Mouse (Mus musculus) testis, postnatal 10 days (tissue): Measurements from ENCODE around the gene Rmdn3.
A peak's percentile ranks its signal among the peaks of the same experiment; 100 is the strongest.

Source experiments
- DNase-seq: peaks from one replicate; pipeline ENCODE4 v3.0.0; 2021; ENCODE audit warnings: low spot score

The Rmdn3 gene

DNA sequence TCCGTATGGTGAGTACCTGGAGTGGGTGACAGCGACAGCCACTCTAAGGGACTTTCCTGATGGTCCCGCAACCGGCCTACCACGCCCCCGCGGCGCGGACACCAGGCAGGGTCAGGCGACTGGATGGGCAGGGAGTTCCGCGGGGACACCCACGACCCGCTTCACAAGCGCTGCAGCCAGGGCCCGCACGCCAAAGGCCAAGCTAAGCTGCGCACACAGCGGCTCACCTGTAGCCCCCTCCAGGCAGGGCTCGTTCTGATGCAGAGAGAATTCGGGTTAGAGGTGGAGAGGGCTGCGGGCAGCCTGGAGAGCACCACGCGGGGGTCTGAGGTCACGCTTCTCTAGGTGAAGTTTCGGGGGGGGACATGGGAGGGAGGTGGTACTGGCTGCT lies 11.0 kb upstream of the Rmdn3 start:
- DNase-seq = no peak

DNA sequence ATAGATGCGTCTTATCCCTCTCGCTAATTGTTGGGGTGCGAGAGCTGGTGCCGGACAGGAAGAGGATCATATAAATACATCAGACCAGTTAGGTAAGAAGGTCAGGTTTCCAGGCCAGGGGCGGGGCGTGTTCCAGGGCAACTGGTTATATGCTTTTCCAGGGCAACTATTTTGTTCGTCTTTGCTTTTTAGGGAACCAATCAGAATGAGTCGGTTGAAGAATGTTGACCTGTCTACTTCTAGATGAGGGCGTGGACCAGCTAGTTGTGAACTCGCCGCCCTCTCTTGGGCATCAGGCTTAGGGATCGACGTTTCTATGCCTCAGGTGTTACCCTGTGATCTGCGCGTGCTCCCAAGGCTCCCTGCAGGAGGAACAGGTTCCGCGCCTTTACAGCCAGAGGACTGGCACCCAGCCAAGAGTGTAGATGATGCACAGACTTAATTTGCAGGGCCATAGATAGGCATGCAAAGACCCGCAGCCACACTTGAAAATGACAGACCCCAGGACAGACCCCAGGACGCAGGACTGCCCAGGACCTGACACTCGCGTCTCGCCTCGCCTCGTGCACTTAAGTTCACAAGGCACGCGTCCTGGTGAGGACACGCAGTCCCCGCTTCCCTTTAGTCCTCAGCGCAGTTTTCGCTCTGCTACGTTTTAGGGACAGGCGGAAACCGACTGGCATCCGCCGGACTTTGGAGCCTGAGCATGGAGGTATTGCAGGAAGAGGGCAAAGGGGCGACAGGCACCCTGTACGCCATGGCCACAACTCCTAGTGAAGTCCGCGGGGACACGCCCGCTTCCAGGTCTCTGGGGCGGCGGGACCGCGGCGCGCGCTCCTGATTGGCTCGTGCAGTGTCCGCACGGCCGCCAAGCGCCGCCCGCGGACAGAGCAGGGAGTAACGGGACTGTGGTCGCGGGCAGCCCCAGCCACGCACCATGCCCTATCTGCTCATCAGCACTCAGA lies 10.3 kb upstream of the Rmdn3 start, which contains the start of gene Gchfr:
Gene Gchfr (plus strand): TSS at position 873 of the 965 bp plus-strand sequence.
- peak; percentile 66 for DNase-seq

DNA sequence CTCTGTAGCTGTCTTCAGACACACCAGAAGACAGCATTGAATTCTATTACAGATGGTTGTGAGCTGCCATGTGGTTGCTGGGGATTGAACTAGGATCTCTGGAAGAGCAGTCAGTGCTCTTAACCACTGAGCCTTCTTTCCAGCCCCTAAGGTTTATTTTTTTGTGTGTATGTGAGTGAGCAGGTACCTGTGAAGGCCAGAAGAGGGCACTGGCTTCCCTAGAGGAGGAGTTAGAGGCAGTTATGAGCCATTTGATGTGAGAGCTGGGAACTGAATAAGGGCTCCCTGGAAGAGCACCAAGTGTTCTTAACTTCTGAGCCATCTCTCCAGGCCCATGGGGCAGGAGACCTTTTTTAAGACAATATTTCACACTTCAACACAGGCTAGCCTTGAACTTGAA lies 8.6 kb upstream of the Rmdn3 start:
- no peak for DNase-seq

DNA sequence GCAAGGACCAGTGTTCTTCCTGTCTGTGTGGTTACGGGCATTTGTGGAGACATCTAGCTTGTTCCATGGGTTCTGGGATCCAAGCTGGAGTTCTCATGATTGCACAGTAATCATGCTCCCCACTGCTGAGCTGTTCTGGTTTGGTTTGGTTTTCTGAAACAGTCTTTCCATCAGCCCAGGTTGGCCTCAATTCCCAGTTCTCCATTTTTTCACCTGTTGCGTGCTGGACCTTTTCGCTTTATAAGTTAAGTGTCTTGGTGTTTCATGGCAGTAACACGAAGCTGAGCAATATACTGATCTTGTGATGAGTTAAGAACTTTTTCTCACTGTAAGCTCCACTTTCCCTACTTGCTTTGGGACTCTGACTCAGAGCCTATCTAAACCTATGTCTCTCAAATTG lies 7.2 kb upstream of the Rmdn3 start:
- no peak for DNase-seq

DNA sequence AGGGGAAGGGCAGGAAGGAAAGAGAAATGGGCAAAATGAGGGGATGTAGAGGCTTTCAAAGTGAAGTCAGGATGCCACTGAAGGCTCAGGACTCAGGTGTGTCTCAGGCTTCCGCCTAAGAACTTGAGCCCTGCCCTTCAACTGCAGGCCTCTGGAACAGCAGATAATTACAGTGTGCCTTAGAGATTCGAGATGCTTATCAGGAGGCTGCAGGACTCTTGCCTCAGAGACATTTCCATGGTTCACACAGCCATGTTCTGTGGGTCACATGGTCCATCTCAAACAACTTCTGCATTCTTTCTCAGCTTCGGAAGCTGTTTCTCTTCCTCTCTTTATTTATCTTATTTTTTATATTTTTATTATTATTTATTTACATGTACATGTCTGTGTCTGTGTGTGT lies 6.3 kb upstream of the Rmdn3 start:
- no peak for DNase-seq

DNA sequence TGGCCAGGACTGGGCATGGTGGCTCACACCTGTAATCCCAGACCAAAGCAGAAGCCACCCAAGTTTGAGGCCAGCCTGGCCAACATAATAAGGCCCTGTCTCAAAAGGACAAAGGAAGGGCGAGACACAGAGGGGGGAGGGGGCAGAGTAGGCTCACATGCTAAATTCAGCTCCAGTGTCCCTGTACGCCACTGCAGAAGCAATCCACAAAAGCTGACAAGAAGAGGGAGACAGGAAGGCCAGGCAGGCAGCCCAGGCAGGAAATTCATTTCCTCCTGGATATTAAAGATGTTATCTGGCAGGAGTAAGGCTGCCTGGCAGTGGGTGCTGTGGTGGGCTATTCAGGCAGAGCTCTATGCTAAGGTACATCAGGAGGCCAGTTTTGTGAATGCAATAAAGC lies 4.4 kb upstream of the Rmdn3 start:
- no peak for DNase-seq

DNA sequence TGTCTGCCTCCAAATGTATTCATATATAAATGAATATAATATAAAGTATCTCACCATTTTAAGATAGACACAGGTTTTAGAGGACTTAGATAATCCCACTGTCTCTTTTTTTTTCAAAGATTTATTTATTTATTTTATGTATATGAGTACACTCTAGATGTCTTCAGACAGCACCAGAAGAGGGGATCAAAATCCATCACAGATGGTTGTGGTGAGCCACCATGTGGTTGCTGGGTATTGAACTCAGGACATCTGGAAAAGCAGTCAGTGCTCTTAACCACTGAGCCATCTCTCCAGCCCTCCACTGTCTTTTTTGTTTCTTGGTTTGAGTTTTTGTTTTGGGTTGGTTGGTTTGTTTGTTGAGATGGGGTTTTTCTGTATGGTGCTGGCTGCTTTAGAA lies 1.0 kb upstream of the Rmdn3 start:
- DNase-seq = no peak

DNA sequence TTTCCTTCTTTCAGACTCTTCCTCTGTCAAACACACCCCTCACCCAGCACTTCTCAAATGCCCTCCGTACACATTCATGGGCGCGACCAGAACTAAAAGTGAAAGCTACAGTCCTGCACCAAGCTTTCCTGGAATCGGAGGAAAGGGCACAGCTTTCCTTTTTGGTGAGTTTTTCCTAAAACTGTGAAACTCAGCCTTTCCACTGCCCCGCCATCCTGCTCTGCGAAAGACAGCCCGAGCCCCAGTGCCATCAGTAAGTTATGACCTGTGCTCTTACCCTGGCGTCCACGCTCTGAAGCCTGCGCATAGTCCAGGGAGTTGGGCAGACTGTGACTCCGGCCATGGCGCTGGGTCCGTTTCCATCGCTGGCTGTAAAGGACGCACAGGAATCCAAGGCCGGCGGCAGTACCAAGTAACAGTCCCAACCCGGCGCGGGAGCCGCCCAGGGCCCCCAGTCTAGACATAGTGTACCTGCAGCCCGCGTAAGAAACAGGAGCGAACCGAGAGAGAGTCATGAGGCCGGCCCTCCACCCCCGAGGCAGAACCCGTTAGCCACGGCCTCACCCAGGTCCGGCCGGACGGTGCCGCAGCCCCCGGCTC lies 653 bp downstream of the Rmdn3 start:
- DNase-seq = no peak

DNA sequence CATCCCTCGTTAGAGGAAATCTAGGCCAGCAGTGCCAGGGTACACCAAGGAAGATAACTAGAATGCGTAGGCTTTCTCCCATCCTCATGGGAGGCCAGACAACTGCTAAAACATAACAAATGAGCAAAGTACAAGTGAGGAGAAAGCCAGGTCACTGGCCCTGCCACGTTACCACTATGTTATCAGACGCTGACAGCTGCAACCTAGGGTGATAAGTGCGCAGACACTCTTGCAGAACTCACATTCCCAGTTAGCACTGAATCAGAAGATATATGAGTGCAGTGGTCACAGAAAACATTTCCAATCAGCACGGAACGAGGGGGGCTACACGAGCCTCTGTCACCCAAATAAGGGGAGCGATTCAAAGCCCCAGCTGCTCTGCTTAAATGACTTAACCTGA lies 1.4 kb downstream of the Rmdn3 start:
- DNase-seq = no peak

DNA sequence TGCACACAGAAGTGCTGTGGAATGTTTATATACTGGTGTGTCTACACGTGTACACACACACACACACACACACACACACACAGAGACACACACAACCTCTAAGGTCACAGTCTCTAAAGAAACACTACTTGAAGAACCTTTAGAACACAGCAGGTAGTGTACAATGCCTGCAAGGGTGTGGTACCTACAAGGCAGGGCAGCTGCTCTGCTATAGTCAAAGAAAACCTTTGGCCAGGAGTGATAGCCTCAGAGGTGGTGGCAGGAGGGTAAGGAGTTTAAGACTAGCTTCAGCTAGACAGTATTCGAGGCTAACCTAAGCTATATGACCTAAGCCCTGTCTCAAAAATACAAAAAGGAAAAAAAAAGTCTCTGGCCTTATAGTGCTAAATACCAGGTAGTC lies 2.2 kb downstream of the Rmdn3 start:
- no peak for DNase-seq

DNA sequence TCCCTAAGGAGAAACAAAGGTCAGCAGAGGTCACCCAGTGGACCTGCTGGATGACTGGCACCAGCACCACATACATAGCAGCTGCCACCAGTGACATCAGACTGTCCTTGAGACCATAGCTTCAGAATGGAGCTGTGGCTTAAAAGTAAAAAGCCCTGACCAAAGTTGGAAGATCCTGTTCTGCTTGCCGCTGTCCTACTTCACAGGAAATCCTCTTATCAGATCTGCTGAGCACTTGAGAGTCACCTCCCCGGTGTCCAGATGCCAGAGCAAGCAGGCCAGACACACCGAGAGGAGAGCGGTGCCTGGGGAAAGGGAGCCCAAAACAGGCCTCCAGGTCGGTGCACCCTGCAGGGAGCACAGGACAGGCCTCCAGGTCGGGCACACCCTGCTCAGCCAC lies 4.6 kb downstream of the Rmdn3 start:
- no peak for DNase-seq

DNA sequence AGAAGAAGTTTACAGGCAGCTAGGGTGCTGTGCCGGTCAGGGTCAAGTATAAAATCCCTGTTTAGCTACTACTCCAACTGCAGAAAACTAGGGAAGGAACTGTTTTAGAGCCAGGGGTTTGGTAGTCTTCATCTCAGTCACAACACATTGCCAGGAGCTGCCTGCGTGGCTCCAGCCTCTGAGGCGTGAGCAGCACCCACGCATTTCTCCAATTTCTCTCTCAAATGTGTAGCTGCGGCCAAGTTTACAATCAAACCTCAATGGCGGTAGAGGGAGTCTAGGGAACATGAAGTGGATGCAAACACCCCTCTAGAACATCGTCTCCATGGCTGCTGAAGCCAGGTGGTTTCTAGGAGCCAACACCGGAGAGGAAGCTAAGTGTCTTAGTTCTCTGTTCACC lies 9.1 kb downstream of the Rmdn3 start:
- no peak for DNase-seq

DNA sequence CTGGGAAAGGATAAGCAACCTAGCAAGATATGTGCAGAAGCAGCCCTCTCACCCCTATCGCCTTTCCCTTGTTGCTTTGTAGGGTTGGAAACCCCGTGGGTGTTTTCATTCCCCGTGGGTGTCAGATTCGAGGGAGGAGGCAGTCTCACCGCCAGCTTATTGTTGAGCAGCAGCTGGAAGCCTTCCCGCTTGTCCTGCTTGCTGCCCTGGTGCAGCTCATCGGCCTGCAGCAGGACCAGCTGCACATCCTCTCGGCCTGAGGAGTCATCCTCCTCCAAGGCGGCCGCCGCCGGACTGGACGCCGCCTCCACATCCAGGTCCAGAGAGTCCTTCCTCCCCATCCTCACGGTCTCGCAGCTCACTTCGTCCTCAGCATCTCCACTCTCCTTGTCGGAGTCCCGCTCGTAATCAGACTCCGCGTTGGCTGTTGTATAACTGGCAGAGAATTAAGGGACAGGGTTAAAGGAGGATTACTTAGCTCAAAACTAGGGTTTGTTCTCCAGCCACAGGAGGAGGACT lies 9.6 kb downstream of the Rmdn3 start:
- no peak for DNase-seq

DNA sequence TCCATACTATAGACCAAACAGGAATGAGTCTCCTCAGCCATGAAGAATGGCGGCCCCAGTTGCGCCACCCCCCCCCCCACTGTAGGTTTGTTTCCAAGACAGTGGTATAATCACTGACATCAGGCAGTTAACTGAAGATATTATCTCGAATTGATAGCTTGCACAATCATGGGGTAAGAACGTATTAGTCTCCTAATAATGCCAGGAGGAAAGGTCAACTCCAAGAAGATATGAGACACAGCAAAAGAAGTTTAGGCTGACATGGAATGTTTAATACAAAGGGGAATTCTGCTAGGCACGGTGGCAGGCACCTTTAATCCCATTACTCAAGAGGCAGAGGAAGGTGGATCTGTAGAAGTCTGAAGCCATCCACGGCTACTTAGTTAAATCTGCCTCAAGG lies 10.4 kb downstream of the Rmdn3 start:
- DNase-seq = no peak

DNA sequence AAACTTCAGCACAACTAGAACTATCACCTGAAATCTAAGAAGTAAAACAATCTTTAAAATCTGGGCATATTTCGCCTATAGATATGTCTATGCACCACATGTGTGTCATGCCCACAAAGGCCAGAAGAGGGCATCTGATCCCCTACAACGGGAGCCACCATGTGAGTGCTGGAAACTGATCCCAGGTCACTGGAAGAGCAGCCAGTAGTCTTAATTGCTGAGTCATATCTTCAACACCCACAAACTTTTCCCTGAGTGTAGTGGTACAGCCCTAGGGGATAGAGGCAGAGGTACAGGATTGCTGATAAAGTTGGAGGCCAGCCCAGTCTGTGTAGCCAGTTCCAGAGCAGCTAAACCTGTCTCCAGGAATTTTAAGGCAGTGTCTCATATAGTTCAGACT lies 11.6 kb downstream of the Rmdn3 start:
- DNase-seq = no peak

DNA sequence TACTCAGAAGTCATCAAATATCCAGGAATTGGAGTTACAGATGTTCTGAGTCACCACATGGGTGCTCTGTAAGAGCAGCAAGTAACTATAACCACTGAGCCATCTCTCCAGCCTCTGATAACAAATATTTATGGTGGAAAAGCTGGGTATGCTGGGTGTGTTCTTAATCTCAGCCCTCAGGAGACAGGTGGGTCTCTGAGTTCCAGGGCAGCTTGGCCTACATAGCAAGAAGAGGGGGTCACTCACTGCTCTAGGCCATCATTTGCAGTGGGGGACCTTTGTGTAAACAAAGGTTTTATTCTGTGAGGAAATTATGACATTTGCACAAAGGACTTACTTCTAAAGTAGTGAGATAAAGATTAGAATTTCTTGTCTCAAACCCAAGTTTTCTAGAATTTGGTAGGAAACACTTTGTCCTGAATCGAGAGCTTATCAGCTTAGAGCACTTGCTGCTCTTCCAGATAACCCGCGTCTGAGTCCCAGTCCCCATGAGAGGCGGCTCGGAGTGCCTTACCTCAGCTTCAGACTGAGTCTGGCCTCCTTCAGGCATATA lies 20.4 kb downstream of the Rmdn3 start:
- no peak for DNase-seq

DNA sequence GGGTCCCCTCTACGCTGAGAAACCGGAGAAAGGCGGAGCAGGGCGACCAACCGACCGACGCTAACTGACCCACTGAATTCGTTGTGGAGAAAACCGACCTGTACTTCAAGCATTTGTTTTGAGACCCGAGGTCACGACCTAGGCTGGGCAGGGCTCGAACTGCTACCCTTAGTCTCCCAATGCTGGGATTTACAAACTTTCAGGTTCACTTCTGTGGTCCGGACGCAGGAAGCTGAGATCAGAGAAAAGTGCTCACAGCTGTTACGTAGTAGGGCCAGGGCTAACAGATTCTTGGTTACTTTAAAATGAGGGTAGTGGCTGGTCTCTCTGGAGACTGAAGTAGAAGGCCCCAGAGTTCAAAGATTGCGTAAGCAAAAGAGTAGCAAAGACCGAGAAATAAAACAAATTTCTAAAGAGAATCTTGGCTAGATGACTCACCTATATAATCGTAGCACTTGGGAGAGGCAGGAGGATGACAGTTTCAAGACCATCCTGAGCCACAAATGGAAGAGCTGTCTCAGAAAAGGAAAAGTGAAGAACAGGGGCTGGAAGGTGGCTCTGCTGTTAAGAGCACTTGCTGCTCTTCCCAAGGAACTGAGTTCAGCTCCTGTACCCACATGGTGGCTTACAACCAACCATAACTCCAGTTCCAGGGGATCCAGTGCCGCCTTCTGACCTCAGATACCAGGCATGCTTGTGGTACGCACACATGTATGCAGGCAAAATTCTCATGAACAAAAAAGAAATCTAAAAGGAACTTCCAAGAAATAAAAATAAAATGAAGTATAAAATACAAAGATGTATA lies 43.5 kb downstream of the Rmdn3 start:
- DNase-seq = no peak

DNA sequence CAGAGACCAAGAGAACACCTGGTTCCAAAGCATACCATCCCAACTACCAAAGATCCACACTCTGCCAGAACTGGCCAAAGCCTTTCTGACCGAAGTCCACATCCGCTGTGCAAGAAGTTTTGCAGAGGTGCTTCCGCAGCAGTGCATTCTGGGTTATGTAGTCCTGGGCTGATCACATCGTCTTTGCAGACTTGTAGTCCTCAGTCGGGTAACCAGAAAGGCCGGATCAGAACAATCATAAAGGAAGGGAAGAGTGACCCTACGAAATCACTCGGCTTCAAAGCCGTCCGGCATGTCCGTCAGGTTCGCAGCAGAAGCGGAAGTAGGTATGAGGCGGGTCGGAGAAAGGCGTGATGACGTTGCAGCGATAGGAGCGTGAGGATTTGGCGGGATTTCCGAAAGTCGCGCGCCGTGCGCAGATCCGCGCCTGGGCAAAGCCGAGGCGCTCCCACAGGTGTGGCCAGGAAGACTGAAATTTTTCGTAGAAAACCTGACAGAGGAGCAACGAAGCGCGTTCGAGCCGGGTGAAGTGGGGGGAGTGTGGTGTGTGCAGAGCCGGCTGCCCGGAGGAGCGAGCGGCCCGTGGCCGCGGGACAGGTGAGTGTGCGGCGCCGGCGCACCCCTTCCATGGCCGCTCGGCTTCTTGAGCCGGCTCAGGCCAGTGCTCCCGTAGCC lies 44.3 kb downstream of the Rmdn3 start, which contains the start of gene Rad51:
Gene Rad51 (plus strand): TSS at position 356 of the 675 bp plus-strand sequence.
- DNase-seq = peak; percentile 89

DNA sequence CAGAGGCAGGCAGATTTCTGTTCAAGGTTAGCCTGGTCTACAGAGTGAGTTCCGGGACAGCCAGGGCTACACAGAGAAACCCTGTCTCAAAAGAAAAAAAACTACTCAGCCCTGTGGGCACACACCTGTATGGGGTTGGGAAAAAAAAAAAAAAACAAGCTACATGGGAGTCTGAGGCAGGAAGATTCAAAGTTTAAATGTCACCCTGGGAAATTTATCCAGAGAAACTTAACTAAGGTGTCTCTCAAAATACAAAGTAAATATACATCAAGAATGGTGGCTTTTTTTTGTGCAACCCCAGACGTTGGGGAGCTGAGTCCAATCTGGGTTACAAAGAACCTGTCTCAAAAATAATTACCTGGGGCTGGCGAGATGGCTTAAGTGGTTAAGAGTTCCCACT lies 45.8 kb downstream of the Rmdn3 start:
- no peak for DNase-seq

DNA sequence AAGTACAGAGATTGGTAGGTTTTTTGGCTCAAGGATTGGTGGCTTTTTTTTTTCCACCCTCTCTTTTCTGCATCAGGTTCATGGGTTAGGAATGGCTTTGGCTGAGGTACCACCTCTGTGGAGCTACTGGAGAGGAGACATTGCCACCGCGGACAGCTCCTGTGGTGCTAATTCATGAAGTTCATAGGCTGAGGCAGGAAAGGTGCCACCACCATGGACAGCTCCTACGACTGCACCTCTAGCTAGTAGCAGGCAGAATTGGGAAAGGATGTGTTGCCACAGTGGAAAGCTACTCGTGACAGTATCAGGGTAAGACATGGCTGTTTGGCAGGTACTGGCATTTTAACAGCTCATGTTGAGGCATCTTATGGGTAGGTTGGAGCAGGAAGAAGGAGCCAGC lies 48.3 kb downstream of the Rmdn3 start:
- DNase-seq = peak; percentile 78

DNA sequence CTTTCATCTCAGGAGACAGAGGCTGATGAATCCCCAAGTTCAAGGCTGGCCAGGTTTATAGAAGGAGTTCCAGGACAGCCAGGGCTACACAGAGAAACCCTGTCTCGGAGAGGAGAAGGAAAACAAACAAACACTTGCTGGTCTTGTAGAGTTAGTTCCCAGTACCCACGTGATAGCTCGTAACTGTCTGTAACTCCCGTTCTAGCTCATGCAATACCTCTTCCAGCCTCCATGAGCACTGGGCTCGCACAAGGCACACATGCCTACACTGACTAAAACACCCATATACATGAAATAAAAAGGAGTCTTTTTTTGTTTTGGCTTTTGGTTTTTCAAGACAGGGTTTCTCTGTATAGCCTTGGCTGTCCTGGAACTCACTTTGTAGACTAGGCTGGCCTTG lies 50.3 kb downstream of the Rmdn3 start:
- DNase-seq = no peak

DNA sequence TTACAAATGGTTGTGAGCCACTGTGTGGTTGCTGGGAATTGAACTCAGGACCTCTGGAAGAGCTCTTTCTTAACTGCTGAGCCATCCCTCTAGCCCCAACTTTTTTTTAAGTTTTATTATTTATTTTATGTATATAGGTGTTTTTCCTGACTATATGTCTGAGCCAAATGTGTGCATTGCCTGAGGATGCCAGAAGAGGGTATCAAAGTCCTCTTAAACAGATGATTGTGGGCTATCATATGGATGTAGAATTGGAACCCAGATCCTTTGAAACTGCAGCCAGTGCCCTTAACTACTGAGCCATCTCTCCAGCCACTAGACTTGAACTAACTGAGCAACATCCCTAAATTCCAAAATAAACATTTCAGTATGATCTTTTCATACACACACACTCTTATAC lies 55.3 kb downstream of the Rmdn3 start:
- DNase-seq = no peak
